In the genomic region with DNA sequence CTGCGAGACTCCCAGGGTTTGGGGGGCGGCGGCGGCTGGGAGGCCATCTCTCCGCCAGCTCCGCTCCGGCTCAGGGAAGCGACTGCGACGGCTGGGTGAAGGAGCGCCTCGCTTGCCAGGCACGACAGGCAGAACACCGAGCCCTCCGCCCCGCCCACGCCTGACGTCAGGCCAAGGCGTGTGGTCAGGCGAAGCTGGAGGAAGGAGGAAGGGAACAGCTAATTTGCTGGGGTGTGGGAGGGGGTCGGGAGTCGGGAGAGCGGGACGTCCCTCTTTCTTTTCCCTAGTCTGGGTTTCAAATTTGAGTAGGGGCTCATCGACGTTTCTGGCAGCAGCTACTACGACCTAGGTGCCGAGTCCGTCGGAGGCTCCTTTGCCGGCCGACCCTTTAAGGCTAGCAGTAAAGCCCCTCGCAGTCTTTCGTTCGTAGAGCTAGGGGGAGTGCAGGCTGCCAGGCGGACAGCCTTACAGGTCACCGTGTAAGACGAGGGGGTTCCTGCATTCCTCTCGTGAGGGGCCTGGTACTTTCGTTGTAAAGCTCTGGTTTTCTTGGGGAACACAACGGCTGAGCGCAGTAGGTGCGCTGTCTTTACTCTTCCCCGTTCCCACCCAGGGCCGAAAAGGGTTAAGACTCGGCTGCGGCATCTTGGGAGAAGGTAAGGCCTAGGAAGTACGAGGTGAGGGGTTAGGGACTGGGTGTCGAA, we compare ENCODE assay signal across 8 mouse cellular contexts. TPM values are rescaled to one million over a fixed set of nuclear protein-coding genes. Genes with fewer than 3 reads are reported as not detected.
A peak's percentile ranks its signal among the peaks of the same experiment; 100 is the strongest.
DNase-seq lines count a peak whose midpoint lies in the region; ATAC-seq lines count a peak whose summit lies in the region.

A gene (minus strand): TSS at position 162 of the 704 bp plus-strand sequence.

- no peaks in the 10 kb centered on the region for H3K9me3 ChIP-seq in hindbrain, embryonic 11.5 days (ENCODE audit: control insufficient read depth, low read length)

- peak; percentile 98 for DNase-seq in MN1 (ENCODE audit: low spot score)
- peak; percentile 87 for DNase-seq in cerebellum, adult 9-10 months
- peak; percentile 67 to 90 for DNase-seq in frontal cortex, adult 2 months (ENCODE audit: extremely low spot score in 1 of 2, low spot score in 1 of 2)
- DNase-seq in hindbrain, embryonic 11.5 days (ENCODE audit: low spot score): peak; percentile 98
- DNase-seq in layer of hippocampus, postnatal 10 days (ENCODE audit: low spot score in 2 of 2): peak; percentile 93 to 94
- DNase-seq in lung, postnatal 10 days: peak; percentile 97
- peak; percentile 94 for DNase-seq in ovary, postnatal 36 days (ENCODE audit: low spot score)
- peak; percentile 92 for DNase-seq in thymus, postnatal 25 days

- H3K4me3 ChIP-seq in hindbrain, embryonic 11.5 days (ENCODE audit: low read depth, low read length): peak within 1 kb of the TSS; percentile 69

- under 1% methylated on average over 44 of the region's 49 CpGs for WGBS in hindbrain, embryonic 11.5 days

- no peaks in the 10 kb centered on the region for H3K36me3 ChIP-seq in hindbrain, embryonic 11.5 days (ENCODE audit: control insufficient read depth, insufficient read depth, low read length)

- H3K9ac ChIP-seq in hindbrain, embryonic 11.5 days (ENCODE audit: low read depth, low read length): peak within 1 kb of the TSS; percentile 73

- ATAC-seq in hindbrain, embryonic 11.5 days (ENCODE audit: low FRiP score): peak; percentile 99

- peak within 1 kb of the TSS; percentile 74 for H3K27ac ChIP-seq in hindbrain, embryonic 11.5 days (ENCODE audit: low read depth, low read length)

- H3K4me2 ChIP-seq in hindbrain, embryonic 11.5 days (replicated peaks; ENCODE audit: low read depth, low read length): peak within 1 kb of the TSS; percentile 63

- H3K27me3 ChIP-seq in hindbrain, embryonic 11.5 days (ENCODE audit: control insufficient read depth, insufficient read depth, low read length): no peaks in the 10 kb centered on the region

- no peaks in the 10 kb centered on the region for H3K4me1 ChIP-seq in hindbrain, embryonic 11.5 days (replicated peaks; ENCODE audit: control insufficient read depth, insufficient read depth, low read length)

RNA-seq across cellular contexts. Expression of the gene that starts here (rescaled TPM):
- polyA plus RNA-seq in frontal cortex, adult 2 months (2012; rRNA removed): 13.4 and 15.8 TPM in 2 replicates
- 42.2 and 49.6 TPM in 2 replicates for polyA plus RNA-seq in hindbrain, embryonic 11.5 days (2014; fragmentation: Nextera tagmentation; extraction: Ambion mirVana)
- 10 to 100 TPM; 23.6 to 25.9 TPM for total RNA-seq in layer of hippocampus, postnatal 10 days (2021)

Comparison
In these comparisons a context has a peak if more than half of its experiments do, and no peak if none do; other contexts are left out.
1. Peak in every context shown above with its lines: DNase-seq, ATAC-seq, H3K4me3 ChIP-seq and H3K27ac ChIP-seq.